Mouse (Mus musculus): Measurements from ENCODE around the gene Adgrg7.

DNA sequence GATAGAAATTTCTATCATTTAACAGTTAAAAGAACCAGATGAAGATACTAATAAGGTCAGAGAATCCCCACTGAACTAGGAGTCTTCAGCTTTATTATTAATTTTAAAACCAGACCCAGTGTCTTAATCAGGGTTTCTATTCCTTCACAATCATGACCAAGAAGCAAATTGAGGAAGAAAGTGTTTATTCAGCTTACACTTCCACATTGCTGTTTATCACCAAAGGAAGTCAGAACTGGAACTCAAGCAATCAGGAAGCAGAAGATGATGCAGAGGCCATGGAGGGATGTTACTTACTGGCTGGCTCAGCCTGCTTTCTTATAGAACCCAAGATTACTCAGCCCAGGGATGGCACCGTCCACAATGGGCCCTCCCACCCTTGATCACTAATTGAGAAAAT, 66.6 kb downstream of the Adgrg7 start:
- TF ChIP-seq CTCF (IDR thresholded peaks at IDR 0.05; ENCODE audit: control insufficient read depth, insufficient read depth, insufficient replicate concordance, low read depth, low read length), result no peak
- TF ChIP-seq POLR2A (IDR thresholded peaks at IDR 0.05; ENCODE audit: control insufficient read depth, low read depth, low read length), result no peak
